Mouse (Mus musculus) heart, adult 8-10 months (tissue): ENCODE data around the gene Kifap3. TPM values are rescaled to one million over a fixed set of nuclear protein-coding genes. Genes with fewer than 3 reads are reported as not detected.

ENCODE experiments used
- total RNA-seq, 4 experiments: library from RNA; stranded (reverse); gene quantifications; 2 replicates each; pipeline ENCODE4 v1.2.4; 2022

The Kifap3 gene
- total RNA-seq, 4 experiments from 2014 or later = 22.2 to 24.9 (median 23.3) TPM

Other genes starting within 250 kb of the Kifap3 start
- 1 to 10 TPM; 4.0 to 8.9 (median 6.1) TPM for gene Mettl11b, start 54.4 kb upstream of the Kifap3 start, total RNA-seq
- gene Scyl3, start 149.5 kb downstream of the Kifap3 start, total RNA-seq = 1 to 10 TPM; 4.5 to 5.8 (median 5.4) TPM
- 1 to 10 TPM in 1 of 4 experiments, under 1 TPM in 3; 0.55 to 1.0 (median 0.70) TPM for gene BC055324, start 215.2 kb downstream of the Kifap3 start, total RNA-seq
- gene Mettl18, start 215.3 kb downstream of the Kifap3 start, total RNA-seq = 1 to 10 TPM; 3.3 to 4.8 (median 4.0) TPM